Mouse (Mus musculus) neural tube, embryonic 13.5 days (tissue): ENCODE data around the gene Numbl. TPM values are rescaled to one million over a fixed set of nuclear protein-coding genes. Genes with fewer than 3 reads are reported as not detected.

ENCODE experiments used
- ATAC-seq: fragments of 200-750 bp; cut with Nextera tagmentation; 2 replicates; pipeline ENCODE4 v1.8.0; 2017; ENCODE audit warnings: low read depth, mild to moderate bottlenecking, moderate TSS enrichment, moderate library complexity
- H3K27ac ChIP-seq: fragments of 300-500 bp; sonication (generic); replicated peaks from 2 replicates; pipeline ENCODE4 v1.5.1; 2015; ENCODE audit warnings: moderate library complexity, mild to moderate bottlenecking, inconsistent platforms
- H3K27me3 ChIP-seq: fragments of 300-500 bp; sonication (generic); 2 replicates; pipeline ENCODE4 v1.6.1; 2015; ENCODE audit warnings: mild to moderate bottlenecking, inconsistent platforms
- H3K36me3 ChIP-seq: fragments of 300-500 bp; sonication (generic); 2 replicates; pipeline ENCODE4 v1.6.1; 2015; ENCODE audit warnings: mild to moderate bottlenecking, inconsistent platforms
- H3K4me1 ChIP-seq: fragments of 300-500 bp; sonication (generic); replicated peaks from 2 replicates; pipeline ENCODE4 v1.6.1; 2015; ENCODE audit warnings: inconsistent platforms
- H3K4me2 ChIP-seq: fragments of 300-500 bp; sonication (generic); 2 replicates; pipeline ENCODE4 v1.6.1; 2015; ENCODE audit warnings: inconsistent platforms, mild to moderate bottlenecking, moderate library complexity
- H3K4me3 ChIP-seq: fragments of 300-500 bp; sonication (generic); 2 replicates; pipeline ENCODE4 v1.5.1; 2015; ENCODE audit warnings: mild to moderate bottlenecking, inconsistent platforms
- H3K9ac ChIP-seq: fragments of 300-500 bp; sonication (generic); 2 replicates; pipeline ENCODE4 v1.6.1; 2015; ENCODE audit warnings: moderate library complexity, mild to moderate bottlenecking, inconsistent platforms
- H3K9me3 ChIP-seq: fragments of 300-500 bp; sonication (generic); 2 replicates; pipeline ENCODE4 v1.6.1; 2016; ENCODE audit warnings: inconsistent platforms
- WGBS: fragments of 180-500 bp; shearing (Covaris S2); methylation state at CpG from one replicate; pipeline ENCODE4 v1.1.7; 2015; 5-methylcytosine and 5-hydroxymethylcytosine counted together
- polyA plus RNA-seq: library from polyadenylated mRNA; unstranded; fragments of >200 nt; fragmentation: Nextera tagmentation; extraction: Ambion mirVana; gene quantifications from 2 replicates; pipeline ENCODE4 v1.2.1, GENCODE M21; 2015

Gene Numbl
- polyA plus RNA-seq, 1 experiment from 2014 or later, result 55.3 TPM

DNA sequence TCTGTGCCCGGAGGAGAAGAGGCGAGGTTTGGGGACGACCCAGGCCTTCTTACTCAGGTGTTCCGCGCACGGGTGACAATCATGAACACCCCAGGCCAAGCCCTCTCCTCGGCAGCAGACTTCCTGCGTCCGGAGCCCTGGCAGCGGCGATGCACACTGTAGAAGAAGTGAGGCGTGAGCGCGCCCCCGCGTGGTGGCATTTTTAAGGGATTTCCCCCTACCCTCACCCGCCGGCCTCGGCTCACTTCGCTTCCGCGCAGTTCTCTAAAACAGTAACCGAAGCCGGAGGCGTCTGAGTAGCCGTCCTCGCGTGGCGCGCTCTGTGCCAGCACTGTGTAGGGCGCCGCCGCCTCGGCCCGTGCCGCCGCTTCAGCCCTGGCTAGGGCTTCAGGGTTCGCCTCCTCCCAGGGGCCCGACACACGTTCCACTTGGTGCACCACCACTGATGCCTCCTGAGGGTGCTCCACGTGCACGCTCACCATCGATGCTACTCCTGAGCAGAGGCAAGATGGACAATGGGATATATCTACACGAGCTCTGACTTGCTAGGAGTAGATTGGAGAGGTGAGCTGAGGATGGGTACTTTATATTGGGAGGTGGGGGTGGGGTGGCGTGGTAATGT is 71.2 kb downstream of the Numbl start:
- no peaks in the 10 kb centered on the region for H3K36me3 ChIP-seq
- 3% methylated on average over 45 of the region's 45 CpGs for whole genome bisulfite sequencing
- H3K4me3 ChIP-seq, result peak overlapping the region; percentile 21
- H3K4me2 ChIP-seq, result peak overlapping the region; percentile 60
- H3K4me1 ChIP-seq, result peaks cover 70% of the 10 kb centered on the region
- no peak for ATAC-seq
- H3K9me3 ChIP-seq, result no peaks in the 10 kb centered on the region
- H3K27ac ChIP-seq, result no peak overlapping the region
- H3K27me3 ChIP-seq, result peaks cover 100% of the 10 kb centered on the region
- no peak overlapping the region for H3K9ac ChIP-seq

DNA sequence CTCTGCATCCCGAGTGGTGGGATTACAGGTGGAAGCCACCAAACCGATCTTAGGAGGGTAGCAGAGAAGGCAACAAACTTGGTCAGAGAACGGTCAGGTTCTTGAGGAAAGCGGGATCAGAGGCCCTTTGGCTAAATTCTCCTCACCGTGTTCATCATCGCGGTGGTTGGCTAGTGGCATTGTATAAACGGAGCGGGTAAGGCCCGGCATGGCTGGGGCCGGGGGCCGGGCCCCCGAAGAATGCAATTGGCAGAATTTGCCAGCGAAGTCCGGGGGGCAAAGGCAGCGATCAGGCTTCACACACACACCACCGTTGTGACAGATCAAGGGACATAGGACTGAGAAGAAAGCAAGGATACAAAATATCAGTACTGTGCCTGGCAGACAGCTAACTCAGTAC is 71.7 kb downstream of the Numbl start:
- Histone ChIP-seq H3K36me3 (no peaks in the 10 kb centered on the region), H3K27ac (no peak overlapping the region), H3K4me1 (peaks cover 75% of the 10 kb centered on the region), H3K4me2 (peak overlapping the region; percentile 60), H3K27me3 (peaks cover 100% of the 10 kb centered on the region), H3K4me3 (0 out of 2 replicates have a peak overlapping the region, but pooled peaks have one; percentile 21), H3K9ac (no peak overlapping the region), H3K9me3 (no peaks in the 10 kb centered on the region)
- no peak for ATAC-seq
- 23% methylated on average over 17 of the region's 17 CpGs for WGBS

DNA sequence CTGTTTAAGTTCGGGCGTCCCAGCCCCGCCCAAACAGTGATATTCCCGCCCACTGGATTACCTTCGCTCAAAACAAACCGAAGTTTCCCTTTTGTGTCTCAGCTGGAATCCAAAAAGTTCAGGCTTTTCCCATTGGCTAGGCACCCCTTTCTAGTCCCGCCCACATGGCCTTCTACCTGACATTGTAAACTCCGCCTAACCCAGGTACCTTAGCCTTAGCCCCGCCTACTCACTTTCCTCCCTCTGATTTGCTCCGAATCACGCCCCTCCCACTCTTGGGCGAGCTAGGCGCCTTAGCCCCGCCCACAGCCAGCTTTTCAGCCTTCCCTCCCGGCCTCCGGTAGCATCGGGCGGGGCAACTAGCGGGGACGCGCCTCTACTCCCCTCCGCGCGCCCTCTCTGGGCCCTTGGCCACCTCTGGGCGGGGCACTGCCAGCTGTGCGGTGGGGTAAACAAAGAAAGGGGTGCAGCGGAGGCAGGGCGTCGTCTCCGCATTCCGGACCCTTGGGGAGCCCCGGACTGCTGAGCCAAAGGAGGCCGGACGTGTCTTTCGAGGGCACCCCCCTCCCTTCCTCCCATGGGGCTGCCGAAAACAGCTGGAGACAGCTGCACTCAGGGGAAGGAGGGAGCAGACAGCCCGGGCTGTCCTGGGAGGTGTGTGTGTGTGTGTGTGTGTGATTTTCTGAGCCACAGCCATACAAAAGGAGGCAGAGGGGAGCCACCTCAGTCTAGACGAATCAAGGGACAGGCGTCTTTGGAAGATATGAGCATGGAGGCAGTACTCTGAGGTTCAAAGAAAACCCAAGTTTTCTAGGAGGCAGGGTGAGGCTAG is 72.7 kb downstream of the Numbl start:
- Histone ChIP-seq H3K9me3 (no peaks in the 10 kb centered on the region), H3K27me3 (peaks cover 99% of the 10 kb centered on the region), H3K36me3 (no peaks in the 10 kb centered on the region), H3K9ac (peak overlapping the region; percentile 56), H3K4me3 (peak overlapping the region; percentile 37), H3K4me1 (peaks cover 67% of the 10 kb centered on the region), H3K4me2 (peak overlapping the region; percentile 60), H3K27ac (no peak overlapping the region)
- under 1% methylated on average over 39 of the region's 39 CpGs for WGBS
- no peak for ATAC-seq

DNA sequence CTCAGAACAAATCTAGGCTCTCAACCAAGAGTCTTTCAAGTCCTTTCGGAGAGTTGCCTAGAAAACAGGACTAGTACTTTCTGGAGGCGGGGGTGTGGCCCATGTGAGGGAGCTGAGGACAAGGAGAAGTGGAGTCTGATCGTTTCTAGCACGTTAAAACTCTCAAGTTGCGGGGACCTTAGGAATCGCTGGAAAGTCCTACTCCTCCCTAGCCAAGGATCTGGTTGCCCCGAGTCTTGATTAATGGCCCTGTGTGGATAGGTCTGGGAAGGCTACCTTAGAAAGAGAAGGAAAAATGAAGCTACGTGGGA is 73.3 kb downstream of the Numbl start:
- peak overlapping the region; percentile 37; the same call in 1 of the 2 replicates for H3K4me3 ChIP-seq

More for the DNA sequence above, 73.3 kb downstream of the Numbl start:
- peak overlapping the region; percentile 60 for H3K4me2 ChIP-seq
- peaks cover 67% of the 10 kb centered on the region for H3K4me1 ChIP-seq
- H3K36me3 ChIP-seq, result no peaks in the 10 kb centered on the region
- no peak for ATAC-seq
- H3K27ac ChIP-seq, result no peak overlapping the region
- H3K9me3 ChIP-seq, result no peaks in the 10 kb centered on the region
- 4% methylated on average over 8 of the region's 8 CpGs for WGBS
- peaks cover 98% of the 10 kb centered on the region for H3K27me3 ChIP-seq
- no peak overlapping the region for H3K9ac ChIP-seq

Other genes starting within 250 kb of the Numbl start
- gene Cyp2a12, start 229.4 kb upstream of the Numbl start, polyA plus RNA-seq, result not detected in 2 replicates
- gene Cyp2f2, start 138.5 kb upstream of the Numbl start, polyA plus RNA-seq, result not detected in 2 replicates
- 0.21 TPM in 1 of 2 replicates, not detected in the other for gene Cyp2t4, start 104.7 kb upstream of the Numbl start, polyA plus RNA-seq
- gene Egln2, start 91.6 kb upstream of the Numbl start, polyA plus RNA-seq, result 78.8 and 89.1 TPM in 2 replicates
- 114 and 125 TPM in 2 replicates for gene Rab4b, start 79.5 kb upstream of the Numbl start, polyA plus RNA-seq
- 0.35 TPM in 1 of 2 replicates, not detected in the other for gene Gm21983, start 77.3 kb upstream of the Numbl start, polyA plus RNA-seq
- 9.7 and 13.9 TPM in 2 replicates for gene Mia, start 77.3 kb upstream of the Numbl start, polyA plus RNA-seq
- gene BC024978, start 62.7 kb upstream of the Numbl start, polyA plus RNA-seq, result 3.4 and 4.0 TPM in 2 replicates
- gene Snrpa, start 62.2 kb upstream of the Numbl start, polyA plus RNA-seq, result 206 and 216 TPM in 2 replicates
- 5.1 and 7.5 TPM in 2 replicates for gene Itpkc, start 29.8 kb upstream of the Numbl start, polyA plus RNA-seq
- 22.2 and 22.6 TPM in 2 replicates for gene Coq8b, start 25.4 kb upstream of the Numbl start, polyA plus RNA-seq
- 6.9 and 8.0 TPM in 2 replicates for gene Ltbp4, start 79.3 kb downstream of the Numbl start, polyA plus RNA-seq
- gene Shkbp1, start 97.6 kb downstream of the Numbl start, polyA plus RNA-seq, result 50.6 and 59.6 TPM in 2 replicates
- not detected in 2 replicates for gene Gm20479, start 99.0 kb downstream of the Numbl start, polyA plus RNA-seq
- 1.7 and 2.8 TPM in 2 replicates for gene Sptbn4, start 189.3 kb downstream of the Numbl start, polyA plus RNA-seq
- gene Blvrb, start 189.5 kb downstream of the Numbl start, polyA plus RNA-seq, result 21.3 and 23.3 TPM in 2 replicates
- 16.7 and 16.8 TPM in 2 replicates for gene Sertad3, start 215.3 kb downstream of the Numbl start, polyA plus RNA-seq
- gene Sertad1, start 228.5 kb downstream of the Numbl start, polyA plus RNA-seq, result 12.3 and 14.1 TPM in 2 replicates
- 1.9 TPM in 2 replicates for gene Prx, start 240.9 kb downstream of the Numbl start, polyA plus RNA-seq